Comparison of ENCODE assay signal across 8 mouse cellular contexts in the genomic region with DNA sequence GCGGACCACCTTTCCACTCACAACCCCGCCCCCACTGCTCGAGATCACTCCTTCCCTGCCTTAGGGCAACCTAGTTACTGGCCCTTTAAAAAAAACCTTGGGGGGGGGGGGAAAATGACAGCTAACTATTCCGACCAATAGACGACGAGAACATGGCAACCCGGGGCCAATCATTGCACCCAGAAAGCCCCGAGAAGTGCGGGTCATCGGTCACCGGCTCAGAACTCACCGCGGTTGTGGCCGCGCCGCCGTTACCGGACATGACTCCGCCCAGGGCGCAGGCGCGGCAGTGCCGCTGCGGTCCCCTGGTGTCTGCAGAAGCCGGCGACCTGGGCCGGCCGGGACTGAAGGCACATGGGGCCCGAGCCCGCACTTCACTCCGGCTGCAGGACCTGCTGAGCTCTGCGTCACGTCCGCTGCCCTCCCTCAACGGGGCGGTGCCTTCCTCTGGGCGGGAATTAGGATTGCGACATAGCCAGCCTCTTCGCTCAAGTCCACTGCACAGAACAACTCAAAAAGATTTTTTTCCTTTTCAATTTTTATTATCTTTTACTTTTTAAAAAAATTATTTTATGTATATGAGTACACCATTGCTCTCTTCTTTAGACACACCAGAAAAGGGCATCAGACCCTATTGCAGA. TPM values are rescaled to one million over a fixed set of nuclear protein-coding genes. Genes with fewer than 3 reads are reported as not detected.
DNase-seq lines count a peak whose midpoint lies in the region; ATAC-seq lines count a peak whose summit lies in the region.

A gene (minus strand): TSS at position 448 of the 641 bp plus-strand sequence.

- peak within 1 kb of the TSS; percentile 63 for H3K4me3 ChIP-seq in intestine, embryonic 14.5 days (ENCODE audit: low read depth, low read length)

- intact Hi-C loops in gastrocnemius, postnatal 14 days (cut with DNase I; ENCODE audit: low total_unique reads): no loop called here
- intact Hi-C loops in left cerebral cortex, postnatal 14 days (cut with DNase I): no loop called here

- peak within 1 kb of the TSS; percentile 67 for H3K9ac ChIP-seq in intestine, embryonic 14.5 days (ENCODE audit: low read length)

- H3K36me3 ChIP-seq in intestine, embryonic 14.5 days (ENCODE audit: control insufficient read depth, insufficient read depth, low read length): peaks cover 33% of the 10 kb centered on the region

- peak within 1 kb of the TSS; percentile 68 for H3K4me2 ChIP-seq in intestine, embryonic 14.5 days (ENCODE audit: low read length)

- peak within 1 kb of the TSS; percentile 94 for H3K27ac ChIP-seq in intestine, embryonic 14.5 days (ENCODE audit: low read depth)

- WGBS in intestine, embryonic 14.5 days: under 1% methylated on average over 39 of the region's 39 CpGs

- DNase-seq in adrenal gland, adult (ENCODE audit: inconsistent age in 2 of 2, low spot score in 1 of 2): peak; percentile 94 to 98
- DNase-seq in embryo, embryonic 10.5 days (ENCODE audit: low spot score): peak; percentile 96
- DNase-seq in gastrocnemius, postnatal 14 days: peak; percentile 92
- peak; percentile 97 for DNase-seq in intestine, embryonic 14.5 days (ENCODE audit: low spot score)
- DNase-seq in left cerebral cortex, postnatal 14 days (ENCODE audit: low spot score in 2 of 2): peak; percentile 85 to 87
- DNase-seq in mesoderm, embryonic 11.5 days (ENCODE audit: low read depth, low spot score): peak; percentile 88
- peak; percentile 86 to 88 for DNase-seq in right cerebral cortex, postnatal 36 days (ENCODE audit: low spot score in 2 of 2)
- DNase-seq in yolk sac, embryonic 10.5 days (ENCODE audit: low spot score): peak; percentile 98

- H3K27me3 ChIP-seq in intestine, embryonic 14.5 days (replicated peaks; ENCODE audit: control insufficient read depth, insufficient read depth, low read length): no peaks in the 10 kb centered on the region

- peak; percentile 97 for ATAC-seq in intestine, embryonic 14.5 days (replicated peaks; ENCODE audit: low FRiP score, low TSS enrichment, low read depth)

- no peaks in the 10 kb centered on the region for H3K9me3 ChIP-seq in intestine, embryonic 14.5 days (ENCODE audit: control insufficient read depth, low read length)

- peaks cover 9% of the 10 kb centered on the region for H3K4me1 ChIP-seq in intestine, embryonic 14.5 days (replicated peaks; ENCODE audit: control insufficient read depth, insufficient read depth, low read length)

RNA-seq across cellular contexts. Expression of the gene that starts here (rescaled TPM):
- 10 to 100 TPM; 24.2 to 25.5 TPM for total RNA-seq in gastrocnemius, postnatal 14 days (2021)
- 122 and 128 TPM in 2 replicates for polyA plus RNA-seq in intestine, embryonic 14.5 days (2014; fragmentation: Nextera tagmentation; extraction: Ambion mirVana)
- total RNA-seq in left cerebral cortex, postnatal 14 days (2021): 10 to 100 TPM; 18.3 to 20.2 TPM

Comparison
In these comparisons a context has a peak if more than half of its experiments do, and no peak if none do; other contexts are left out.
1. Peak in every context shown above with its lines: DNase-seq, ATAC-seq, H3K4me3 ChIP-seq and H3K27ac ChIP-seq.